Mouse (Mus musculus): ENCODE data around the gene Frrs1l. TPM values are rescaled to one million over a fixed set of nuclear protein-coding genes. Genes with fewer than 3 reads are reported as not detected.
A peak's percentile ranks its signal among the peaks of the same experiment; 100 is the strongest.

The Frrs1l gene
- polyA plus RNA-seq, 1 experiment from 2014 or later, result 0.91 TPM

- H3K36me3 ChIP-seq (ENCODE audit: insufficient read depth, low read length), result no peaks in the 10 kb centered on the region
- no peaks in the 10 kb centered on the region for H3K27me3 ChIP-seq (replicated peaks; ENCODE audit: insufficient read depth, low read length)
- H3K4me1 ChIP-seq (ENCODE audit: insufficient read depth, low read depth, low read length), result no peaks in the 10 kb centered on the region
- H3K9ac ChIP-seq (replicated peaks; ENCODE audit: low read depth), result no peak overlapping the region
- H3K4me2 ChIP-seq (replicated peaks; ENCODE audit: low read depth, low read length), result no peak overlapping the region
- no peak for TF ChIP-seq CTCF (IDR thresholded peaks at IDR 0.05)
- no peak for TF ChIP-seq EP300 (IDR thresholded peaks at IDR 0.05)
- WGBS, result 53% methylated on average over 3 of the region's 3 CpGs
- ATAC-seq (no peak), DNase-seq (ENCODE audit: low spot score) (no peak)
- no peak overlapping the region for H3K27ac ChIP-seq (ENCODE audit: low read length)
- H3K4me3 ChIP-seq (ENCODE audit: low read depth, low read length), result no peak overlapping the region
- H3K9me3 ChIP-seq (ENCODE audit: low read length), result no peaks in the 10 kb centered on the region
Observed at GRCm38 (mm10) chr4:57023527-57023926, 33.3 kb upstream of the Frrs1l start.

- H3K36me3 ChIP-seq (ENCODE audit: insufficient read depth, low read length), result no peaks in the 10 kb centered on the region
- no peaks in the 10 kb centered on the region for H3K9me3 ChIP-seq (ENCODE audit: low read length)
- H3K4me2 ChIP-seq (replicated peaks; ENCODE audit: low read depth, low read length), result no peak overlapping the region
- H3K4me1 ChIP-seq (ENCODE audit: insufficient read depth, low read depth, low read length), result no peaks in the 10 kb centered on the region
- 77% methylated on average over 3 of the region's 3 CpGs for WGBS
- TF ChIP-seq CTCF (IDR thresholded peaks at IDR 0.05) (peak; percentile 23; the same call in 1 of the 2 replicates), EP300 (IDR thresholded peaks at IDR 0.05) (no peak)
- DNase-seq (ENCODE audit: low spot score) (no peak), ATAC-seq (no peak)
- no peak overlapping the region for H3K4me3 ChIP-seq (ENCODE audit: low read depth, low read length)
- H3K27me3 ChIP-seq (replicated peaks; ENCODE audit: insufficient read depth, low read length), result no peaks in the 10 kb centered on the region
- no peak overlapping the region for H3K9ac ChIP-seq (replicated peaks; ENCODE audit: low read depth)
- H3K27ac ChIP-seq (ENCODE audit: low read length), result no peak overlapping the region
Observed at GRCm38 (mm10) chr4:57021288-57021687, 31.1 kb upstream of the Frrs1l start.

- WGBS, result 23% methylated on average over 5 of the region's 5 CpGs
- H3K4me3 ChIP-seq (ENCODE audit: low read depth, low read length), result no peak overlapping the region
- H3K9me3 ChIP-seq (ENCODE audit: low read length), result no peaks in the 10 kb centered on the region
- ATAC-seq (no peak; the same call in 1 of the 2 replicates), DNase-seq (ENCODE audit: low spot score) (peak; percentile 70)
- H3K36me3 ChIP-seq (ENCODE audit: insufficient read depth, low read length), result no peaks in the 10 kb centered on the region
- H3K4me1 ChIP-seq (ENCODE audit: insufficient read depth, low read depth, low read length), result no peaks in the 10 kb centered on the region
- no peaks in the 10 kb centered on the region for H3K27me3 ChIP-seq (replicated peaks; ENCODE audit: insufficient read depth, low read length)
- no peak overlapping the region for H3K9ac ChIP-seq (replicated peaks; ENCODE audit: low read depth)
- no peak overlapping the region for H3K27ac ChIP-seq (ENCODE audit: low read length)
- H3K4me2 ChIP-seq (replicated peaks; ENCODE audit: low read depth, low read length), result no peak overlapping the region
- TF ChIP-seq EP300 (IDR thresholded peaks at IDR 0.05), result no peak
- TF ChIP-seq CTCF (IDR thresholded peaks at IDR 0.05), result peak; percentile 91
Observed at GRCm38 (mm10) chr4:57017229-57017628, 27.0 kb upstream of the Frrs1l start.

GRCm38 (mm10) chr4:57016366-57017171 is 26.4 kb upstream of the Frrs1l start:
- Histone ChIP-seq H3K9ac (replicated peaks; ENCODE audit: low read depth) (no peak overlapping the region), H3K4me3 (ENCODE audit: low read depth, low read length) (no peak overlapping the region), H3K27ac (ENCODE audit: low read length) (no peak overlapping the region), H3K9me3 (ENCODE audit: low read length) (no peaks in the 10 kb centered on the region), H3K4me1 (ENCODE audit: insufficient read depth, low read depth, low read length) (no peaks in the 10 kb centered on the region), H3K4me2 (replicated peaks; ENCODE audit: low read depth, low read length) (no peak overlapping the region), H3K27me3 (replicated peaks; ENCODE audit: insufficient read depth, low read length) (no peaks in the 10 kb centered on the region), H3K36me3 (ENCODE audit: insufficient read depth, low read length) (no peaks in the 10 kb centered on the region)
- ATAC-seq (no peak), DNase-seq (ENCODE audit: low spot score) (no peak)
- 57% methylated on average over 18 of the region's 18 CpGs for WGBS
- no peak for TF ChIP-seq CTCF (IDR thresholded peaks at IDR 0.05)
- TF ChIP-seq EP300 (IDR thresholded peaks at IDR 0.05), result no peak

- H3K4me2 ChIP-seq (replicated peaks; ENCODE audit: low read depth, low read length), result no peak overlapping the region
- ATAC-seq, result no peak
- no peaks in the 10 kb centered on the region for H3K4me1 ChIP-seq (ENCODE audit: insufficient read depth, low read depth, low read length)
- H3K4me3 ChIP-seq (ENCODE audit: low read depth, low read length), result no peak overlapping the region
- H3K9me3 ChIP-seq (ENCODE audit: low read length), result no peaks in the 10 kb centered on the region
- TF ChIP-seq EP300 (IDR thresholded peaks at IDR 0.05), result no peak
- TF ChIP-seq CTCF (IDR thresholded peaks at IDR 0.05), result no peak
- no peak overlapping the region for H3K27ac ChIP-seq (ENCODE audit: low read length)
- WGBS, result 79% methylated on average over 5 of the region's 5 CpGs
- DNase-seq (ENCODE audit: low spot score), result no peak
- H3K36me3 ChIP-seq (ENCODE audit: insufficient read depth, low read length), result no peaks in the 10 kb centered on the region
- no peak overlapping the region for H3K9ac ChIP-seq (replicated peaks; ENCODE audit: low read depth)
- no peaks in the 10 kb centered on the region for H3K27me3 ChIP-seq (replicated peaks; ENCODE audit: insufficient read depth, low read length)
Observed at GRCm38 (mm10) chr4:57015032-57015431, 24.8 kb upstream of the Frrs1l start.

GRCm38 (mm10) chr4:57011454-57012046 is 21.4 kb upstream of the Frrs1l start:
- H3K27me3 ChIP-seq (replicated peaks; ENCODE audit: insufficient read depth, low read length), result no peaks in the 10 kb centered on the region
- no peak overlapping the region for H3K9ac ChIP-seq (replicated peaks; ENCODE audit: low read depth)
- H3K4me3 ChIP-seq (ENCODE audit: low read depth, low read length), result no peak overlapping the region
- H3K36me3 ChIP-seq (ENCODE audit: insufficient read depth, low read length), result no peaks in the 10 kb centered on the region
- DNase-seq (ENCODE audit: low spot score) (no peak), ATAC-seq (no peak)
- H3K27ac ChIP-seq (ENCODE audit: low read length), result no peak overlapping the region
- no peak for TF ChIP-seq CTCF (IDR thresholded peaks at IDR 0.05)
- TF ChIP-seq EP300 (IDR thresholded peaks at IDR 0.05), result no peak
- no peak overlapping the region for H3K4me2 ChIP-seq (replicated peaks; ENCODE audit: low read depth, low read length)
- no peaks in the 10 kb centered on the region for H3K4me1 ChIP-seq (ENCODE audit: insufficient read depth, low read depth, low read length)
- WGBS, result 52% methylated on average over 8 of the region's 8 CpGs
- H3K9me3 ChIP-seq (ENCODE audit: low read length), result no peaks in the 10 kb centered on the region
